Mouse (Mus musculus): ENCODE measurements around the gene Ccdc6.
A peak's percentile ranks its signal among the peaks of the same experiment; 100 is the strongest.

The Ccdc6 gene

DNA sequence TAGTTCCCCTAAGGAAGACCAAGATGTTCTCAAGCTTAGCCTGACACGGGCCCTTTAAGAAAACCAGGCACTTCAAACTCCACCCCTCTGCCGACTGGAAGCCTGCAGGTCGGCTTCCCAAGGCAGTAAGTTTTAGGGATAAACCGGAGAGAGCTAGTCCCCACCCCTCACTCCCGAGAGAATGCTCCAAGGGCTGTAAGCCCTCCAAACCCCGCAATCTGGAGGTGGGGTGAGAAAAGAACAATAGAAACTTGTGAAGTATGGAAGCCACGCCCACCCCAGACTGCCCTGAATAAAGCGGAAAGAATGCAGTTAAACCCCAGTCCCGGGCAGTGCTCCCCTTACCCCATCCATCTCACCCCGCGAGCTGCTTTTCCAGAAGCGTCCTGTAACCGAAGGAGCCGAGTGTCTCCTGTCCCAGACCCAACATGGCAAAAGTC, 1.9 kb upstream of the Ccdc6 start:
- DNase-seq (ENCODE audit: low spot score in 2 of 2) = peak; percentile 47 to 76

DNA sequence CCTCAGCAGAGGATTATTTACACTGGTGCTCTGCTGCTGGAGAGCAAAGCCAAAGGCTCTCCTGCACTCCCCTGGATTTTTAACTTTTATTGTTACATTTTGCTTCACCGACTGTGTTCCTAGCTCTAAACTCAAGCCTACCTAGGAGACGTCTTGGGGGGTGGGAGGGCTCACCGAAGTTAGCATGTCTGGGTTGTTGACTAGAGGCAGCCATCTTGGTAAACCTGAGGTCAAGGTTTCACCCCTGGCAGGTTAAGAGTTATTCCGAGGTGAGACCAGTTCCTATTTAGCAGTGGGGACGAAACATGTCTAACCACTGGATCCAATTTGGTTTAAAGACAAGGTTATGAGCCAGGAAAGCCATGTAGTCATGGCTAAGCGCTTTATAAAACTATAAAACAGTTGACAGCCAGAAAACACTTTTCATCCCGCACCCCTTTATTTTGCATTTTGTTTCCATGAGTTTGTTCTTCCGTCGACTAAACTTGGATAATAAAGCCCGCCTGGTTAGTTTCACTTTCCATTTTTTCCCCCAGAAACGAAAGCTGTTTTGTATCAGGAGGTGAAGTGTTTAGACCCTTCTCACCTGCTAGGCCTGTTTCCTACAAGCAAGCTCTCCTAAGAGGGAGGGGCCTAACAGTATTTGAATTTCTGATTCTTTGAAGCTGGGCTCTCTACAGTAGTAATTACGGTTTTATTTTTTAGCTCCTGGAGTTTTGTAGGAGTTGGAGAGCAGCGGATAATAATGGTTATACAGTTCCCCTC, 1.2 kb upstream of the Ccdc6 start:
- DNase-seq (ENCODE audit: low spot score in 2 of 2) = peak in 1 of 2 experiments; percentile 67

DNA sequence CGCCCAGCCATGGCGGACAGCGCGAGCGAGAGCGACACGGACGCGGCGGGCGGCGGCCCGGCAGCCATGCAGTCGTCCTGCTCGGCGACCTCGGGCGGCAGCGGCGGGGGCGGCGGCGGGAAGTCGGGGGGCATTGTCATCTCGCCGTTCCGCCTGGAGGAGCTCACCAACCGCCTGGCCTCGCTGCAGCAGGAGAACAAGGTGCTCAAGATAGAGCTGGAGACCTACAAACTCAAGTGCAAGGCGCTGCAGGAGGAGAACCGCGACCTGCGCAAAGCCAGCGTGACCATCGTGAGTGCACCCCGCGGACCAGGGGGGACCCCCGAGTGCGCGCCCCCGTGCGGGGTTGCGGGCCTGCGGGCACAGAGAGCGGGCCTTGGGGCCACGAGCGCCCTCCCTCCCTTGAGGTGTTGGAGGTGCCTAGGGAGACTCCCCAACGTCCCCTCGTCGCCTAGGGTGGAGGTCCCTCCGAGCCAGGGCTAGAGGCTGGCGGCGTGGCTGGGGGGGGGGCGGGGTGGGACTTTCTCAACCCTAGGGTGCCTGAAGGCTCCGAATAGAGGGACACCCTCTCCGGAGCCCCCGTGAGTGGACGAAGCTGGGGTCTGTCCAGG, 475 bp downstream of the Ccdc6 start:
- peak; percentile 45 to 81 for DNase-seq (ENCODE audit: low spot score in 2 of 2)

DNA sequence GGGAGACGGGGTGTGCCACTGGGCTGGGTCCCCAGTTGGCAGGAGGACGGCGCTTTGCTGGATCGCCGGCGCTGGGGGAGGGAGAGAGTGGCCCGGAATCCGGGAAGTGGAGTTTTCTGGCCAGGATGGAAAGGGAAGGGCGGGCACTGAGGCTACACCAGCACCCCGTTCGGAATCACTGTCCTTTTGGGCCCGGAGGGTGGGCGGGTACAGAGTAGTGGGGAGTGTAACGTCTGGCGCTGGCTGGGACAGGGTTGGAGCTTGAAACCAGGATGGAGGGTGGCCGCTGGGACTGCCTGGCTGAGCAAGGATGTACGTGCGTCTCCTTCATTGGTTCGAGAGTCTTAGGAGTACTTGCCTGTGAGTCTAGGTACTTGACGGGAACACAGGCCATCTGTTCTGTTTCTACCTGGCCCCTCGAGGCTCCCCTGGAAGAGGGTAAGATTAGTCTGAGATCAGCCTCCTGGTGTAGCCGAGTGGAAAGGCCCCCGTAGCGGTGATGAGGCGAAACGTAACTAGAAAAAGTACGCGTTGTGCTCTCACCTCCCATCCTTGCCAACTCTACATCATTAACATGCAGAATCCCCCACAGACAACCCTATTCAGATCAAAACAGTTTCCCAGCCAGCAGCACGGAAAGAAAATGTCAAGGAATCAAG, 1.1 kb downstream of the Ccdc6 start:
- peak; percentile 35 to 74 for DNase-seq (ENCODE audit: low spot score in 2 of 2)

DNA sequence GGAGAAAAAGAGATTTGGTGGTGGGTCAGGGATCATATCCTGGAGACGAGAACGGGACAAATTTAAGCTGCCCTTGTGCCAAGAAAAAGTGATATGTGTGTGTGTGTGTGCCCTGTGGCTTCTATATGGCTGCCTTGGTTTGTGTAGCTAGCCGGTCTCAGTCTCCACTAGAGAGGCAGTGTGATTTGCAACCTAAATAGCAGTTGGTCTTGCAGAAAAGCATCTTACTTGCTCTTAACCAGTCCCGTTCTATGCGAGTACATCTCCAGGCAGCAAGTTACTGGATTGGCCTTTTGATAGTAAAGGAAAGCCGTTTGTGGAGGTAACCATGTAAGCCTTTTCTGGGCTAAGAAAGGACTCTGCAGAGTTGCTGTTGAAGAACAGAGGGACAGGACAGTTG, 1.7 kb downstream of the Ccdc6 start:
- no peak for DNase-seq (ENCODE audit: low spot score in 2 of 2)

DNA sequence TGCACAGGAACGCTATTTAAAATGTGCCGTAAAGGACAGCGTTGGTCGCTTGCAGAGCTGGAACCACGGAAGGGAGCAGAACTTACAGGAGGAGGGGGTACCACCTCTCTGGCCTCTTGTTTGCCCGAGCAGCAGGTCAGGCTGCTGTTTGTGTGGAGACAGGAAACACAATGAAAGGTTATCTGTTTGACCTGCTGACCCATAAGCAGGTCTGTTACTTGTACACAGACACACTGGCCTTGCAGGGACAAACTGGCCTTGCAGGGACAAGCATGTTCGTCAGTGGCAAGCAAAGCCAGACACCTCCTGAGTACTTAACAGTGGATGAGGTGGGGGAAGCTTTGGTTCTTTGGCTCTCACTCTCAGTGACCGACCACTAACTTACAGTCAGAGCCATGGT, 2.1 kb downstream of the Ccdc6 start:
- DNase-seq (ENCODE audit: low spot score in 2 of 2) = no peak

DNA sequence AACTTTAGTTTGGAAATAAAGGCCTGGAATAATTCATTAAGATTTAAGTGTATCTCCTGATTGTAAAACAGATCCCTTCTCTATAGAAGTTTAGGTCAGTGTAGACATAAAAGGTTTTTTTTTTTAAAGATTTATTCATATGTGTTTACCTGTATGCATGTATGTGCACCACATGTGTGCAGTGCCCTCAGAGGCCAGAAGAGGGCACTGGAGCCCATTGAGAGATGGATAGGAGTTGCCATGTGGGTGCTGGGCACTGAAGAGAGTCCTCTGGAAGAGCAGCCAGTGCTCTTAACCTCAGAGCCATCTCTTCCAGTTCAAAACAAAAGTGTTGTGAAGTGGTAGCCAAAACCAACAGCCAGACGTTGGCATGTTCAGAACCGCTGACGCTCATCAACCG, 5.2 kb downstream of the Ccdc6 start:
- no peak for DNase-seq (ENCODE audit: low spot score in 2 of 2)

DNA sequence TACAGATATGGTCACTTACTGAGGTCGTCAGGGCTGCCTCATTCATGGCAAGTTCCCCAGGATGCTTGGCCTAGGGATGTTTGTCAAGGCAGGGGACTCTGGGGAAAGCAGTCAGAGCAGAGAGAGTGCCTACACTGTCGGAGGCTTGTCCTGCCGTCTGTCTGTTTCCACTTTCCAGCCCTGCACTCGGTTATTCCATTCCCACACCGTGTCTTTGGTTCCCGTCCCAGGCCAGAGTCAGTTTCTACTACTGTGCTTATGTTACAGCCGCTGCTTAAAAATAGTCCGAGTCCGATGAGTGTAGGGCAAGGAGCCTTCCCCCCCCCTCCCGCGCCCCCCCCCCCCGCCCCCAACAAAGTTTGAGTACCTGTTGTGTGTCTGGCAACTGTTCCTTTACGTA, 11.1 kb downstream of the Ccdc6 start:
- no peak for DNase-seq (ENCODE audit: low spot score in 2 of 2)

DNA sequence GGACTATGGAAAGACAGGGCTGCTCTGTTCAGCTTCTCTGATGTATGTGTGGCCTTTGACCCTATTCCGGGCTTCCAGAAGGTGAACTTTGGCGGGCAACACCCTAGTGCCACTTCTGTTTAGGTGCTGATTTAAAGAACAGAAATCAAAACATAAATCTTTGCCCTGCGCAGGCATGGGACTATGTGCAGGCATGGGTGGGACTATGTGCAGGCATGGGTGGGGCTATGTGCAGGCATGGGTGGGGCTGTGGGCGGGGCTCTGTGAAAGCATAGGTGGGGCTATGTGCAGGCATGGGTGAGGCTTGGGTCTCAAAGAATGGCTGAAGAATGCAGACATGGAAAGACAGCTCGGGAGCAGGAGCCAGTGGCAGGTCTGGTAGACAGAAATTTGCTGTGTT, 13.1 kb downstream of the Ccdc6 start:
- peak; percentile 56 to 75 for DNase-seq (ENCODE audit: low spot score in 2 of 2)

DNA sequence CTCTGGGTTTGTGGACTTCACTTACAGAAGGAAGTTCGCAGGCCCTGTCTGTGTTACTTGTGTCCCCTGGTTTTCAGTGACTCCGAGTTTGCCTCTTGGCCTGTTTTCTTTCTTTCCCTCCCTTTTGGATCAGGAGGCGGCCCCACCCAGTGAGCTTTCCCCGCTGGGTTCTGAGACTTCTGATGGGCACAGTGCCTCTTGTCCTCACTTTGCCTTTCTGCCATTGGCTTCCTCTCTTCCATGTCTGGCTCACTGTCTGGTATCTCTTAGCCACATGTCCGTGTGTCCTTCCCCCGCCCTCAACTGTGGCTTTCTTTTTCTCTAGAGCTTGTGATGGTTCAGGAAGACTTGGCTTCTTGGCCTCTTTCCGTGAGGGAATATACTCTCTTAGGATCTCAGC, 13.9 kb downstream of the Ccdc6 start:
- DNase-seq (ENCODE audit: low spot score in 2 of 2) = peak in 1 of 2 experiments; percentile 55

DNA sequence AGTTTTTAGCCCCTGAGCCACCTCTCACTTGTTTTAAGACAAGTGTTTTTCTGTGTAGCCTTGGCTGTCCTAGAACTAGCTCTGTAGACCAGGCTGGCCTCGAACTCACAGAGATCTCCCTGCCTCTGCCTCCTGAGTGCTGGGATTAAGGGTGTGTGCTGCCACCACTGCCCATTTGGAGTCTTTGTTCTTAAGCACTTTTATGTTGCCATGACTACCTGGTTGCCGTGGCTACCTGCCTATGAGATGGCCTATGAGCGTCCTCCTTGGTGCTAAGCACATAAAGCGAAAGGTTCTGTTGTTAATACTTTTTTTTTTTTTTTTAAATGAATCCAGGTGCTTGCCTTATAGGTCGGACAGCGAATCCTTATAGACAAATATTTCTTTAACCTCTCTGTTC, 14.7 kb downstream of the Ccdc6 start:
- DNase-seq (ENCODE audit: low spot score in 2 of 2) = peak in 1 of 2 experiments; percentile 52

DNA sequence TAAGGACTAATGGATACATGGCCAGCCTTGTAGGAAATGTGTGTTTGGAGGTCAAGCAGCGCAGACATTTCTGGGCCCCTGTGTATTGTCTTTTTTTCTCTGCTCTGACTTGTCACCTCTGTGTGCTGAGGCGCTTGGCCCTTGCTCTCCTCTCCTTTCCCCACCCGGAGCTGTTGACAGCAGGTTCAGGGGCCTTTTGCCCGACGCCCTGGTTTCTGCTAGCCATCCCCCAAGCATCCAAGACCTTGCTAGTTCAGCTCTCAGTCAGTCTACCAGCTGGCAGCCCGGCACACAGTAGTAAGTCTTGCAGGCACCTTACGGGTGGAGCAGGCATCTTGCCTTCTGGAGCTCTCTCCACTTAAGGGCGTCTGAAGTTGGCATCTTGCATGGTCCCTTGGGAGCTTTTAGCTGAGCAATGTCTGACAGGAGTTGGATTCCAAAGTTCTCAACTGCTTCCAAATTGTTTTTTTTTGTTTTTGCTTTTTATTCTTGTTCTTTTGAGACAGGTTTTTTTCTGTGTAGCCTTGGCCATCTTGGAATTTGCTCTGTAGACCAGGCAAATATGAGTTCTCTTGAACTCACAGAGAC, 17.2 kb downstream of the Ccdc6 start:
- peak in 1 of 2 experiments; percentile 55 for DNase-seq (ENCODE audit: low spot score in 2 of 2)

DNA sequence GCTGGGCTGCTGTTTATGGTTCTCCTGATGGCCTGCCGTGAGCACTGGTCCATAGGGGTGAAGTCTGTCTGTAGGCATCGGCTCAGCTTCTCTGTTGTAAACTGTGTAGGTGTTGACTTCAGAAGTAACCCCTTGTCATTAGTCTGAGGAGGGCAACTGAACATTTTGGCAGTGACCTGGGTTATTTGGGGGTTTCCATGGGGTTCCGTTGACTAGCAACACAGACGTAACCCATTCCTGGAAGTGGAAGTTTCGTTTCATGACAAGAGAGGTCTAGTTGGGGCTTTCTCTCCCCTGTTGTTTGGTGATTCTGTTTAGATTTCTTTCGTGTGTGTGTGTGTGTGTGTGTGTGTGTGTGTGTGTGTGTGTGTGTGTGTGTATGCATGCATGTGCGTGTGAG, 19.5 kb downstream of the Ccdc6 start:
- DNase-seq (ENCODE audit: low spot score in 2 of 2) = no peak

DNA sequence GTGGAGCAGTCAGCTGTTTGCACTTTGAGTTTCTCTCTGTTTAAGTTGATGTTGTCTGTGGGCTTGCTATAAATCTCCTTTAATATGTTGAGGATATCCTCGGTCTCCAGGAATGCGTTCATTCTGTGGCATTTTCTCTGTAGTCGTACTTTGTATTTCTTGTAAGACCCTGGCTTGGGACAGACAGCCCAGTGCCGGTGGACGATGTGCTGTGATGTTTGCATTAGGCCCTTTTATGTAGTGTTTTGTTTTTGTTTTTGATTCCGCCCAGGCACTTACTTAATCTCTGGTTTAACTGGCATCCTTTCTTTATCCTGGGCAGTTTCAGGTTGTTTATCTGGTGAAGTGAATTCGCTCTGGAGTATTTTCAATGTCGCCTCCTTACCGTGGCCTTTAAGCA, 22.5 kb downstream of the Ccdc6 start:
- DNase-seq (ENCODE audit: low spot score in 2 of 2) = no peak

DNA sequence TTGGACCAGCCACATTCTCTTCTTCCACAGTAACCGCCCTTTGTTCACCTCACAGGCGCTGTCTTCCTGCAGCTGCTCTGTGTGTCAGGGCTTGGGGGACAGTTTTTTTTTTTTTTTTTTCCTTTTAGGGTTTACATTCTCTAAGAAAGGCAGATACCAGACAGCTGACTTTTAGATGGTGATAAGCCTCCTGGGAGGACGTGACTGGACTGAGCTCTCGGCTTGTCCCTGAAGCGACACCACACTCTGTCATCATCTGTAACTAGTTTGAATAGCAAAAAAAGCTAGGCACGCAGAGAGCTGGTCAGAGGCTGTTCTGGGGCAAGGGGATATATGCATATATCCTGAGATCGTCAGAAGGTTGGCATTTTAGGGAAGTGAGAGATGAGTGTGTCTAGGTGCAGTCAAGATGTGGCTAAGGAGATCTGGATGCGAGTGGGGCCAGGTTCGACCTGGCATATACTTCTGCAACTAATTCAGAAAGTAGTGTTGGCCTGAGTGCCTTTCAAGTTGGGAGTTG, 23.0 kb downstream of the Ccdc6 start:
- no peak for DNase-seq (ENCODE audit: low spot score in 2 of 2)

DNA sequence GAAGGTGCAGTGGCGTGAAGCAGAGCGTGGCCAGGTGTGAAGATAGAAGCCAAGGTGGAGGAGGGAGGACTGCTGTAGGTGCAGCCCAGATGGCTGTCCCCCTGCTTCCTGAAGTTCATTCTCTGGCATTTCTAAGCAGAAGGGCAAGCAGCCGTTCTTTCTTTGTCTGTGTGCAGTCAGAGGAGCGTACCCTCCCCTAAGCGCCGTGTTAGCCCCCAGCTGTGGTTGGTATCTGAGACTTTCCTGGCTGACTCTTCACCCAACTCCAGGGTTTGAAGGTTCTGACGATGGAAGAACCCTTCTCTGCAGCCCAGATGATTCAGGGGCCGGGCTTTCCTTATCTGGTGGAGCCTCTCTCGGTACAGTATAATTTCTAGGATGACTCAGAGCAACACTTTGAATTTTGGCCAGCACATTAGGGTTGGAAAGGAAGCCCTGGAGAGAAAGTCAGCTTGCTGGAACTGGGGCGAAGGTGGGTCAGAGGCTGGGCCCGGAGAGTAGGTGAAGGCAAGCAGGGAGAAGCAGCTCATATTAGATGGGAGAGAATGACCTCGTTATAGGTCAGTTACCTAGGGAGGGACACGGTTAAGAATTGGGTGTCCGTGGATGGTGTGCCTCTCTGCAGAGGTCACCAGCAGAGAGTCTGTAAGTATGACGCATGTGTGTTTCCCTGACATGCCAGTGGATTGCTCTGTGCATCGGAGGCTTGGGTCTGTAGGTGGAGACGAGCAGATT, 23.9 kb downstream of the Ccdc6 start:
- no peak for DNase-seq (ENCODE audit: low spot score in 2 of 2)

DNA sequence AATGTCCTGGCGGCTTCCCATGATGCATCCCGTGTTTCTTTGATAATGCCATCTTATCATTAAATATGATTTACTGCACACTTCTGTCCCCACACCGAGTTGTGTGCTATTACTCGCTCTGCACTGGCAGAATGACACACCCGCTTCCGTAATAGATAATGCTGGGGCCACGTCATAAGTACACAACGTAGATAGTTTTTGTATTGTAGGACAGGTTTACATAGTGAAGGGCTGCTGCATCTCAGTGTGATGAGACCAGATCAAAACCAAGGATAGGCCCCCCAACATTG, 24.4 kb downstream of the Ccdc6 start:
- no peak for DNase-seq (ENCODE audit: low spot score in 2 of 2)

DNA sequence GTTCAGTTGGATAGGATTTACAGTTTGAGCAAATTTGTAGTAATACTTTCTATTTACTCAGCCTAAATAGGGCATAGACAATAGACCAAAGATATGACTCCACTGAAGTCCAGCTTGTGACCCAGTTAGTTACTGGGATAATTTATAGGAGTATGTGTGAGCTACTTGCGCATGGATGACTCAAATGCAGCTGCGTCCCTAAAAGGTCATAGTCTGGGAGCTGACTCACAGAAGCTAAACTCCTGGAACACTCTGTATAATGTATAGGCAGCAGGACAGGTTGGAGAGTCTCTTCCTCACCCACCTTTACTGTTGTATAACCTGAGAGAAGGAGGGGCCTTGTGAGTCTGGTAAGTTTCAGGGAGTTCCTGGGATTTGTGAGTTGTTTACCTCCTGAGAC, 26.5 kb downstream of the Ccdc6 start:
- no peak for DNase-seq (ENCODE audit: low spot score in 2 of 2)

DNA sequence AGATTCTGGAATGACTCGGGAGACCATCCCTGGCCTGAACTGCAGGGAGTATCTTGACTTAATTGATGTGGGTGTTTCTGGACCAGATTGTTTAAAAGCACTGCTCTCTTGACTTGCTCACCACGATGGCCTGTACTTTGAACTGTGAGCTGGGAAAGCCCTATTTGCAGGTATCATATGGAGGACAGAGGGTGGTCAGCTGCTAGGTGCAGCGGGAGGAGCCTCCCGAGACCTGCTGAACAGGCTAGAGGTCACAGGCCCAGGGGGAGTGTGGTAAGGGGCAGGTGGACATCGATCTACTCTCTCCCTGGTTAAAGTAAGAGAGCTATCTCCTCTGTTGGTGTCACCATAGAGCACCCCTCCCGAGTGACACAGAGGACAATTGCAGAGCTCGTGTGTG, 28.6 kb downstream of the Ccdc6 start:
- no peak for DNase-seq (ENCODE audit: low spot score in 2 of 2)

DNA sequence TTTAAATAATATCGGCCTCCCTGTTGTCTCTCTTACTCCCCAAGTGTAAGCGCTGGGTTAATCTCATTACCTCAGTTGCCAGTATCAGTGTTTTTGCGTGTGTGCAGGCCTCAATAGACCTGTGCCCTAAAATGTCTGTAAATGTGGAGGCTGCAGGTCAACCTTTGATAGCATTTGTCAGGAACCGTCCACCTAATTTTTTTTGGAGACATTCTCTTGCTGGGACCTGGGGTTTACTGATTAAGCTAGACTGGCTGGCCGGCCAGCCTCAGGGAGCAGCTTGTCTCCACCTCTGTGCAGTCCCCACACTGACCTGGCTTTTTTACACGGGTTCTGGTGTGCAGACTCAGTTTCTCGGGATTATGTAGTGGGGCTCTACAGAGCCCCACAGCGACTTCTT, 30.4 kb downstream of the Ccdc6 start:
- DNase-seq (ENCODE audit: low spot score in 2 of 2) = peak in 1 of 2 experiments; percentile 45

DNA sequence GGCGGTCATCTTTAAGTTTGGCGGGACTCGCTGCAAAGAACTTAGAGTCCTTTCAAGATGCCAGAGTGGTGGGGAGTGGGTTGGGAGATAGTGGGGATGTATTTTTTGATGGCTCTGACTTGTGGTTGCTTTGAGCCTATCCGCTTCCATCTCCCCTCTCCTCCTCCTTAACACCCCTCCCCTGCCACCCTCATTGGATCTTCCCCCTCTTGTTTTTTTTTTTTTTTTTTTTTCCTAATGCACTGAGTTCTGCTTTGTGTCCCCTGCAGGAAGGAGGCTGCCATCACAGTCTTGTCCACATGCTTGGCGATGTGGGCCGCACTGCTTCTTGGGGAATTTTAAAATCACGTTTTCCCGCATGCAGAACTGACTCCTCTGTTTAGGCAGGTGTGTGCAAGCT, 31.5 kb downstream of the Ccdc6 start:
- no peak for DNase-seq (ENCODE audit: low spot score in 2 of 2)

DNA sequence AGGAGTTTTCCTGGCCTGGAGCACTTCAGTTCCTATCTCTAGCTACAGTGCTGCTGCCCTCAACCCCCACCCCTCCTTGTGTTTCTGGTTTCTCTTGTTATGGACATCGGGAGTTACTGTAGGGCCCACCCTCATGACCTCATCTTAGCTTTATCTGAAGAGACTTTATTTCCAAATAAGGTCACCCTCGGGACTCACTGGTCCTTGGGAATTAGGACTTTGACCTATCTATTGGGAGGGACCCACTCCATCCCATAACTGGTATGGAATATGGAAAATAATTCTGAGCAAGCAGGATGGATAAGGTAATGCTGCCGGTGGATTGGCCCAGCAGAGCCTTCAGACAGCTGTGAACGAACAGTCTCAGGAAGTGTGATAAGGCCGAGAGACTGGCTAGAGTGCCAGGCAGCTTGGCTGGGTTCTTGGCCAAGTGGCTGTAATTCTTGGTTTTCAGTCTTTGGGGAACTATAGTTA, 35.2 kb downstream of the Ccdc6 start:
- no peak for DNase-seq (ENCODE audit: low spot score in 2 of 2)
